Mouse (Mus musculus) cerebellum, adult 2 months (tissue): Measurements from ENCODE around the gene Pmepa1. TPM values are rescaled to one million over a fixed set of nuclear protein-coding genes. Genes with fewer than 3 reads are reported as not detected.
A peak's percentile ranks its signal among the peaks of the same experiment; 100 is the strongest.

Experiments used
- DNase-seq, 2 experiments: peaks; one replicate each; pipeline ENCODE4 v3.0.0; 2021
- H3K27ac ChIP-seq: fragments of 200-500 bp; 2 replicates; pipeline ENCODE4 v1.5.1; 2012; ENCODE audit warnings: low read length, control low read depth, inconsistent platforms; ENCODE audit not compliant: insufficient read depth
- H3K27me3 ChIP-seq: fragments of 200-500 bp; 2 replicates; pipeline ENCODE4 v1.6.1; 2012; ENCODE audit warnings: inconsistent platforms, mild to moderate bottlenecking, low read length, moderate library complexity; ENCODE audit not compliant: control insufficient read depth, insufficient read depth
- H3K4me1 ChIP-seq: fragments of 200-500 bp; 2 replicates; pipeline ENCODE4 v1.6.1; 2011; ENCODE audit warnings: low read length; ENCODE audit not compliant: control insufficient read depth, insufficient read depth
- H3K4me3 ChIP-seq: fragments of 200-500 bp; replicated peaks from 2 replicates; pipeline ENCODE3; 2011; ENCODE audit warnings: mild to moderate bottlenecking, low read depth, low read length, control low read depth; ENCODE audit not compliant: insufficient read depth
- CTCF ChIP-seq: fragments of 200-500 bp; IDR thresholded peaks from 2 replicates; pipeline ENCODE4 v1.5.1; 2011; ENCODE audit warnings: low read depth, mild to moderate bottlenecking, control low read depth, low read length, moderate library complexity, borderline replicate concordance; ENCODE audit not compliant: insufficient read depth
- POLR2A ChIP-seq: fragments of 200-500 bp; IDR thresholded peaks from 2 replicates; pipeline ENCODE4 v1.6.1; 2011; ENCODE audit warnings: low read length, control low read depth, borderline replicate concordance; ENCODE audit not compliant: insufficient read depth
- WGBS: fragments of 180-500 bp; shearing (Covaris S2); methylation state at CpG from one replicate; pipeline ENCODE4 v1.1.7; 2018; 5-methylcytosine and 5-hydroxymethylcytosine counted together
- polyA plus RNA-seq: library from polyadenylated mRNA; depleted of rRNA; stranded (reverse); fragments of >200 nt; gene quantifications from 2 replicates; pipeline ENCODE4 v1.2.3, GENCODE M21; 2012

The Pmepa1 gene
- polyA plus RNA-seq, 1 experiment, result 24.1 TPM

GRCm38 (mm10) chr2:173225906-173226305 is 50.4 kb downstream of the Pmepa1 start:
- no peak overlapping the region for H3K27ac ChIP-seq
- no peaks in the 10 kb centered on the region for H3K27me3 ChIP-seq
- no peaks in the 10 kb centered on the region for H3K4me1 ChIP-seq
- TF ChIP-seq CTCF, result no peak
- TF ChIP-seq POLR2A, result no peak
- no peak overlapping the region for H3K4me3 ChIP-seq
- DNase-seq, result no peak
- 89% methylated on average over 7 of the region's 7 CpGs for WGBS

- Histone ChIP-seq H3K4me1 (no peaks in the 10 kb centered on the region), H3K27me3 (no peaks in the 10 kb centered on the region), H3K4me3 (no peak overlapping the region), H3K27ac (no peak overlapping the region)
- TF ChIP-seq POLR2A (no peak), CTCF (no peak)
- 34% methylated on average over 7 of the region's 7 CpGs for WGBS
- DNase-seq, result no peak
Observed at GRCm38 (mm10) chr2:173224832-173225231, 51.5 kb downstream of the Pmepa1 start.

- Histone ChIP-seq H3K27me3 (no peaks in the 10 kb centered on the region), H3K27ac (no peak overlapping the region), H3K4me1 (no peaks in the 10 kb centered on the region), H3K4me3 (no peak overlapping the region)
- TF ChIP-seq CTCF, result no peak
- TF ChIP-seq POLR2A, result no peak
- no peak for DNase-seq
- WGBS, result 85% methylated on average over 3 of the region's 3 CpGs
Observed at GRCm38 (mm10) chr2:173224097-173224496, 52.2 kb downstream of the Pmepa1 start.

- Histone ChIP-seq H3K27ac (no peak overlapping the region), H3K4me3 (no peak overlapping the region), H3K4me1 (no peaks in the 10 kb centered on the region), H3K27me3 (no peaks in the 10 kb centered on the region)
- no peak for TF ChIP-seq POLR2A
- TF ChIP-seq CTCF, result no peak
- no peak for DNase-seq
- WGBS, result 59% methylated on average over 3 of the region's 3 CpGs
Observed at GRCm38 (mm10) chr2:173223496-173223895, 52.8 kb downstream of the Pmepa1 start.

- no peak overlapping the region for H3K4me3 ChIP-seq
- no peak for DNase-seq
Observed at GRCm38 (mm10) chr2:173220754-173221153, 55.6 kb downstream of the Pmepa1 start.

GRCm38 (mm10) chr2:173219256-173219954 is 56.9 kb downstream of the Pmepa1 start:
- Histone ChIP-seq H3K4me1 (no peaks in the 10 kb centered on the region), H3K4me3 (no peak overlapping the region), H3K27ac (no peak overlapping the region), H3K27me3 (no peaks in the 10 kb centered on the region)
- 48% methylated on average over 10 of the region's 10 CpGs for WGBS
- DNase-seq, result no peak
- peak; percentile 46 for TF ChIP-seq CTCF
- no peak for TF ChIP-seq POLR2A

More at GRCm38 (mm10) chr2:173220754-173221153, 55.6 kb downstream of the Pmepa1 start:
- no peak overlapping the region for H3K27ac ChIP-seq
- no peaks in the 10 kb centered on the region for H3K27me3 ChIP-seq
- WGBS, result 93% methylated on average over 9 of the region's 9 CpGs
- TF ChIP-seq CTCF (no peak), POLR2A (no peak)
- H3K4me1 ChIP-seq, result no peaks in the 10 kb centered on the region

- Histone ChIP-seq H3K27ac (no peak within 1 kb of the TSS), H3K4me3 (no peak within 1 kb of the TSS), H3K27me3 (no peaks in the 10 kb centered on the region), H3K4me1 (no peaks in the 10 kb centered on the region)
- DNase-seq, result no peak
- 47% methylated on average over 11 of the region's 11 CpGs for WGBS
- no peak for TF ChIP-seq CTCF
- TF ChIP-seq POLR2A, result no peak
Observed at GRCm38 (mm10) chr2:173218416-173219141, 57.8 kb downstream of the Pmepa1 start, which contains the start of gene Zbp1. Gene Zbp1, minus strand, starts transcription at chr2:173218923.

- no peak for TF ChIP-seq CTCF
- TF ChIP-seq POLR2A, result no peak
- Histone ChIP-seq H3K27me3 (no peaks in the 10 kb centered on the region), H3K4me1 (no peaks in the 10 kb centered on the region), H3K27ac (no peak overlapping the region), H3K4me3 (no peak overlapping the region)
- DNase-seq, result no peak
- WGBS, result 96% methylated on average over 5 of the region's 5 CpGs
Observed at GRCm38 (mm10) chr2:173217763-173218258, 58.5 kb downstream of the Pmepa1 start.
